In the genomic region with DNA sequence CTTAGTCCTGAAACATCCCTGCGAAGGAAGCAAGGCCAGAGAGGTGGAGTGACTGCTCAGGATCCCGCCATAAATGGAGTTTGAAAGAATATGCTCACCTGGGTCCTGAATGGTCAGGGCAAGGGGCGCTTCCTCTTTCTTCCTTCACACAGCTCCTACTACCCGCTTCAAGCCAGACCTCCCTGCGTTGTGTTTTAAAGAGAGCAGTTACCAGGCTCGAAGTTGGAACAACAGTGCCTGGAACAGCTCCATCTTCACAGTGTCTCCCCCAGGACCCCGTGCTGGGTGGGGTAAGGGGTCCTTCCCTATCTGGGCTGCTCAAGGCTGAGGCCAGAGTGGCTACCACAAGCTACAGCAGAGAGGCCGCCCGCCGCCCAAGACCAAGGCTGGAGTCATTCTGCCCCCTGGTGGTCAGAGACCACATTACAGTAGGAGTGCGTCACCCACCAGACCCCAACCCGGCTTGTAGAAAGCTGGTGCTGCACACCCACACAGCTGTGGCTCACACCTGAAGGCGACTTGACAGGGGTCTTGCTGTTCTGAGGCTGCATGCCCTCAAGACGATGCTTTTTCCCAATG, we compare ENCODE assay signal across 9 mouse cellular contexts. TPM values are rescaled to one million over a fixed set of nuclear protein-coding genes. Genes with fewer than 3 reads are reported as not detected.
A peak's percentile ranks its signal among the peaks of the same experiment; 100 is the strongest.
DNase-seq lines count a peak whose midpoint lies in the region; ATAC-seq and TF ChIP-seq lines count a peak whose summit lies in the region.
"Had no signal": no experiment of that assay in that cellular context is flagged by ENCODE, and none has a peak within 500 bp of the region (broad histone marks: within the 10 kb centered on the region; RNA-seq: fewer than 3 reads in every experiment).

No protein-coding gene starts in this region.

- H3K9me3 ChIP-seq in heart, postnatal 0 days (replicated peaks; ENCODE audit: control insufficient read depth, low read length): no peaks in the 10 kb centered on the region
- H3K9me3 ChIP-seq in lung, embryonic 14.5 days (ENCODE audit: low read depth, low read length): peaks cover under 1% of the 10 kb centered on the region; the same call in 1 of the 2 replicates

- WGBS in heart, postnatal 0 days: 36% methylated on average over 14 of the region's 14 CpGs
- WGBS in lung, embryonic 14.5 days: 33% methylated on average over 14 of the region's 14 CpGs
- 36% methylated on average over 14 of the region's 14 CpGs for WGBS in olfactory bulb, adult 2 months
- WGBS in thymus, adult 2 months: 11% methylated on average over 14 of the region's 14 CpGs

- TF ChIP-seq CTCF in heart, postnatal 0 days (IDR thresholded peaks at IDR 0.05; ENCODE audit: low read depth): peak; percentile 94
- peak; percentile 99 for TF ChIP-seq CTCF in lung, embryonic 14.5 days (IDR thresholded peaks at IDR 0.05; ENCODE audit: low read depth)
- peak; percentile 97 for TF ChIP-seq CTCF in olfactory bulb, adult 2 months (IDR thresholded peaks at IDR 0.05; ENCODE audit: insufficient read depth, low read depth, low read length)
- peak; percentile 93 for TF ChIP-seq CTCF in thymus, adult 2 months (IDR thresholded peaks at IDR 0.05; ENCODE audit: borderline replicate concordance, control insufficient read depth, extremely low read depth, insufficient read depth, low read length, poor library complexity)

- peak; percentile 54; the same call in 1 of the 2 replicates for ATAC-seq in erythroblast, adult 5-6 weeks (replicated peaks; ENCODE audit: low FRiP score, poor library complexity, severe bottlenecking)
- peak; percentile 21; the same call in 1 of the 2 replicates for ATAC-seq in heart, postnatal 0 days (ENCODE audit: insufficient read depth, low read depth)
- peak; percentile 30; the same call in 1 of the 2 replicates for ATAC-seq in lung, embryonic 14.5 days (ENCODE audit: insufficient read depth)

- peak; percentile 82 for DNase-seq in CD4-positive, CD25-positive, alpha-beta regulatory T cell, adult 2 months (ENCODE audit: low read depth, low spot score)
- DNase-seq in brain, adult 2 months (ENCODE audit: low read depth, low spot score): peak; percentile 61
- DNase-seq in heart, postnatal 0 days (ENCODE audit: low spot score): peak; percentile 61
- DNase-seq in layer of hippocampus, adult 11-12 months (ENCODE audit: low spot score): peak; percentile 80
- peak; percentile 93 for DNase-seq in lung, embryonic 14.5 days
- DNase-seq in thymus, adult 2 months: peak; percentile 77

- TF ChIP-seq EP300 in heart, postnatal 0 days (IDR thresholded peaks at IDR 0.05; ENCODE audit: low read depth): no peak

- peaks cover 10% of the 10 kb centered on the region; the same call in 1 of the 2 replicates for H3K4me1 ChIP-seq in heart, postnatal 0 days (ENCODE audit: control insufficient read depth, insufficient read depth)
- peaks cover 3% of the 10 kb centered on the region; the same call in 1 of the 2 replicates for H3K4me1 ChIP-seq in lung, embryonic 14.5 days (ENCODE audit: insufficient read depth)
- H3K4me1 ChIP-seq in olfactory bulb, adult 2 months (ENCODE audit: control insufficient read depth, insufficient read depth, low read length): peaks cover 14% of the 10 kb centered on the region
- peaks cover 11% of the 10 kb centered on the region for H3K4me1 ChIP-seq in thymus, adult 2 months (replicated peaks; ENCODE audit: control insufficient read depth, insufficient read depth, low read length)

- no peak overlapping the region for H3K9ac ChIP-seq in heart, postnatal 0 days (replicated peaks; ENCODE audit: low read depth, low read length)
- no peak overlapping the region for H3K9ac ChIP-seq in lung, embryonic 14.5 days

- no peaks in the 10 kb centered on the region for H3K36me3 ChIP-seq in heart, postnatal 0 days (replicated peaks; ENCODE audit: control insufficient read depth, insufficient read depth, low read length)
- no peaks in the 10 kb centered on the region for H3K36me3 ChIP-seq in lung, embryonic 14.5 days (ENCODE audit: insufficient read depth)
- no peaks in the 10 kb centered on the region for H3K36me3 ChIP-seq in thymus, adult 2 months (ENCODE audit: control insufficient read depth, insufficient read depth, low read length)

- no peak for TF ChIP-seq POLR2A in olfactory bulb, adult 2 months (IDR thresholded peaks at IDR 0.05; ENCODE audit: insufficient read depth, low read depth, low read length)
- TF ChIP-seq POLR2A in thymus, adult 2 months (IDR thresholded peaks at IDR 0.05; ENCODE audit: control insufficient read depth, extremely low read depth, insufficient read depth, low read length, poor library complexity): no peak

- no peak overlapping the region for H3K4me3 ChIP-seq in heart, postnatal 0 days (ENCODE audit: low read depth, low read length)
- H3K4me3 ChIP-seq in lung, embryonic 14.5 days (ENCODE audit: low read depth, low read length): no peak overlapping the region
- H3K4me3 ChIP-seq in olfactory bulb, adult 2 months (ENCODE audit: insufficient read depth, low read depth, low read length): no peak overlapping the region
- no peak overlapping the region for H3K4me3 ChIP-seq in thymus, adult 2 months (ENCODE audit: control insufficient read depth, insufficient read depth, low read length)
- H3K4me3 ChIP-seq: erythroblast, embryonic 14.5 days had no signal

- H3K4me2 ChIP-seq in heart, postnatal 0 days (ENCODE audit: low read depth, low read length): no peak overlapping the region
- H3K4me2 ChIP-seq in lung, embryonic 14.5 days: no peak overlapping the region

- no peak overlapping the region for H3K27ac ChIP-seq in heart, postnatal 0 days (ENCODE audit: low read depth)
- no peak overlapping the region for H3K27ac ChIP-seq in lung, embryonic 14.5 days (ENCODE audit: low read depth)
- no peak overlapping the region for H3K27ac ChIP-seq in olfactory bulb, adult 2 months (ENCODE audit: insufficient read depth, low read depth, low read length)
- no peak overlapping the region for H3K27ac ChIP-seq in thymus, adult 2 months (ENCODE audit: control insufficient read depth, insufficient read depth, low read length)

- no peaks in the 10 kb centered on the region for H3K27me3 ChIP-seq in heart, postnatal 0 days (ENCODE audit: control insufficient read depth, insufficient read depth, low read length)
- no peaks in the 10 kb centered on the region for H3K27me3 ChIP-seq in lung, embryonic 14.5 days (ENCODE audit: insufficient read depth, low read length)
- peaks cover 13% of the 10 kb centered on the region for H3K27me3 ChIP-seq in thymus, adult 2 months (ENCODE audit: control insufficient read depth, insufficient read depth, low read length)

RNA-seq across cellular contexts. Expression of gene Cdkn1c, which starts 5.3 kb away (rescaled TPM):
- total RNA-seq in erythroblast, adult 5-6 weeks (2015; ENCODE audit: low replicate concordance): not detected in 2 replicates
- total RNA-seq in erythroblast, adult 5-6 weeks (2017; ENCODE audit: low replicate concordance): 0.09 TPM in 1 of 2 replicates, not detected in the other
- 94.6 and 143 TPM in 2 replicates for total RNA-seq in heart, postnatal 0 days (2014; rRNA removed; ENCODE audit: low replicate concordance)
- polyA plus RNA-seq in heart, postnatal 0 days (2015; fragmentation: Nextera tagmentation; extraction: Ambion mirVana): 81.3 and 97.4 TPM in 2 replicates
- 587 and 596 TPM in 2 replicates for polyA plus RNA-seq in lung, embryonic 14.5 days (2014; fragmentation: Nextera tagmentation; extraction: Ambion mirVana)
- not detected in 2 replicates for polyA plus RNA-seq in olfactory bulb, adult 2 months (2012; ENCODE audit: insufficient read depth, insufficient read length, low replicate concordance, missing spikeins)
- polyA plus RNA-seq in thymus, adult 2 months (2012; rRNA removed): 10.3 and 10.4 TPM in 2 replicates

RNA-seq across cellular contexts. Expression of gene Slc22a18, which starts 7.3 kb away (rescaled TPM):
- total RNA-seq in erythroblast, adult 5-6 weeks (2015; ENCODE audit: low replicate concordance): not detected in 2 replicates
- total RNA-seq in erythroblast, adult 5-6 weeks (2017; ENCODE audit: low replicate concordance): not detected in 2 replicates
- 0.27 TPM in 1 of 2 replicates, not detected in the other for total RNA-seq in heart, postnatal 0 days (2014; rRNA removed; ENCODE audit: low replicate concordance)
- 0.60 and 0.93 TPM in 2 replicates for polyA plus RNA-seq in heart, postnatal 0 days (2015; fragmentation: Nextera tagmentation; extraction: Ambion mirVana)
- polyA plus RNA-seq in lung, embryonic 14.5 days (2014; fragmentation: Nextera tagmentation; extraction: Ambion mirVana): 0.91 and 1.4 TPM in 2 replicates
- polyA plus RNA-seq in olfactory bulb, adult 2 months (2012; ENCODE audit: insufficient read depth, insufficient read length, low replicate concordance, missing spikeins): not detected in 2 replicates
- 6.1 and 8.0 TPM in 2 replicates for polyA plus RNA-seq in thymus, adult 2 months (2012; rRNA removed)
- polyA plus RNA-seq: erythroblast, embryonic 14.5 days had no signal

RNA-seq across cellular contexts. Expression of gene Phlda2, which starts 36.8 kb away (rescaled TPM):
- total RNA-seq in erythroblast, adult 5-6 weeks (2015; ENCODE audit: low replicate concordance): not detected in 2 replicates
- total RNA-seq in erythroblast, adult 5-6 weeks (2017; ENCODE audit: low replicate concordance): not detected in 2 replicates
- 1.0 TPM in 1 of 2 replicates, not detected in the other for total RNA-seq in heart, postnatal 0 days (2014; rRNA removed; ENCODE audit: low replicate concordance)
- not detected in 2 replicates for polyA plus RNA-seq in heart, postnatal 0 days (2015; fragmentation: Nextera tagmentation; extraction: Ambion mirVana)
- polyA plus RNA-seq in lung, embryonic 14.5 days (2014; fragmentation: Nextera tagmentation; extraction: Ambion mirVana): 2.9 and 3.9 TPM in 2 replicates
- not detected in 2 replicates for polyA plus RNA-seq in olfactory bulb, adult 2 months (2012; ENCODE audit: insufficient read depth, insufficient read length, low replicate concordance, missing spikeins)
- polyA plus RNA-seq in thymus, adult 2 months (2012; rRNA removed): 0.39 TPM in 1 of 2 replicates, not detected in the other

Comparison
In these comparisons a context has a peak if more than half of its experiments do, and no peak if none do; other contexts are left out.
1. RNA of gene Cdkn1c, which starts 5.3 kb away (polyA plus RNA-seq): 587 to 596 TPM in lung, embryonic 14.5 days, 81.3 to 97.4 TPM in heart, postnatal 0 days and 10.3 to 10.4 TPM in thymus, adult 2 months; not detected in olfactory bulb, adult 2 months; every median in the first group is over 10 times any median in the second.
2. Peak in every context shown above with its lines, with median percentiles within 50 percentile points of each other: DNase-seq, ATAC-seq and CTCF ChIP-seq.